Mouse (Mus musculus): ENCODE measurements around the gene Papolb. TPM values are rescaled to one million over a fixed set of nuclear protein-coding genes. Genes with fewer than 3 reads are reported as not detected.

Papolb gene
- polyA plus RNA-seq (2017; shearing (Covaris generic)) = under 1 TPM in 1 of 2 experiments, not detected in 1; 0.13 TPM

DNA sequence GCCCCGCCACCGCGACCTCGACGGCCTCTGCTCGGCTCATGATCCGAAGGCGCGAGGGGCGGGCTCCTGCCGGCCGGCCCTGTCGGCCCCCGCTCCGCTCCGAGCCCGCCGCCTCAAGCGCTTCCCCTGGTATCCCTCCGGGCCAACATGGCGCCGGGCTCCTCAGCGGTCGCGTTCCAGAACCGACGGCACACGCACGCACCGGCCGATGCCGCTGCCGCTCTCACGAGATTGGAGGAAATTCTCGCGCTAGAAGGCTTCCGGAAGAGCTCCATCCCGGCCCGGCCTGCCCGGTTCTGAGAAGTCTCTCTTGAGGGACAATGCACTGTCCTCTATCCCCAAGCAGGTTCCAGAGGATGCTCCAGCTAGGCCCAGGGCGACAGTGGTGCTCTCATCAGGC, at the start of gene Papolb:
Papolb (minus strand) TSS at position 162 of the 400 bp plus-strand sequence.

DNA sequence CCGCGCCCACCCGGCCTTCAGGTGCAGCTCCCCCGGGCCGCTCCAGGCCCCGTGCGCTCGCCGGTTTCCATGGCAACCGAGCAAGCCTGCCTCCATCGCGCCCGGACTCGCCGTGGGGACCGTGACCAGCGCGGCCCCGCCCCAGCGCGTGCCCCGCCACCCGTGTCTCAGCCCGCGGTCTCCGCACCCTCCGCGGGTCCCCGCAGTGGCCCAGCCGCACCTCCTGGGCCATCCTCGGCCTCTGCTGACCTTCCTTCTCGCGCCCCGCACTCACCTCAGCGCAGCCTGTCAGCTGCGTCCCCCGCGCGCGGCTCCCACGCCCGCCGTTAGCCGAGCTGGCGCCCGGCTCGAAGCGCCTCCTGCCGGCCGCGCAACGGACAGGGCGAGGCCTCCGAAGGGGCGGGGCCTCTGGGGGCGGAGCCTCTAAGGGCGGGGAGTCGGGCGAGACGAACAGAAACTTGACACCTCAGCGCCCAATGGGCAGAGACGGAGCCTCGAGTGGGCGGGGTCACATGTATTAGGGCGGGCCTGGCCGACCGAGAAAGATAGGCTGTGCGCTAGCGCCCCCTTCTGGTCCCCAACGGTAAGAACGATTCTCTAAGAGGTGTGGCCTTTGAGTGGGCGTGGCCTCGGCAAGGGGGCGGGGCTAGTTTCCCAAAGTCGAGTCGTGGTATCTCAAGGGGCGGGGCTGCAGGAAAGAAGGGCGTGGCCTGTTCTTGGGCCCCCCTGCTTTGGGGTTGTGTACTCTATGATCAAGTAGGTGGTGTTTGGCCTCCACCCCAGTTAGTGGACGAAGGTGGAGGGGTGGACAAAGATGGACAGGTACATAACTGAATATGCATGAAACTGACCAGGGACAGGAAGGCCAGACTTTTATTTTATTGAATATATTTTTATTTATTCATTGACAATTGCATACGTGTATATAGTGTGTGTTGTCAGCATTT, 21.1 kb upstream of the Papolb start, which contains the start of gene Radil:
Radil (minus strand) TSS at position 393 of the 947 bp plus-strand sequence.

Other genes with a start within 250 kb of the Papolb start
- gene Foxk1, start 128.6 kb downstream of the Papolb start, polyA plus RNA-seq (2017; shearing (Covaris generic)) = 10 to 100 TPM; 12.8 to 17.1 TPM
- gene Ap5z1, start 66.1 kb downstream of the Papolb start, polyA plus RNA-seq (2017; shearing (Covaris generic)) = 10 to 100 TPM; 33.6 to 36.2 TPM
- gene Radil, start 21.0 kb upstream of the Papolb start, polyA plus RNA-seq (2017; shearing (Covaris generic)) = under 1 TPM; 0.31 to 0.40 TPM
- gene Mmd2, start 78.7 kb upstream of the Papolb start, polyA plus RNA-seq (2017; shearing (Covaris generic)) = under 1 TPM in 1 of 2 experiments, not detected in 1; 0.24 TPM
- gene Wipi2, start 97.6 kb upstream of the Papolb start, polyA plus RNA-seq (2017; shearing (Covaris generic)) = 10 to 100 TPM; 40.1 to 47.2 TPM
- gene Slc29a4, start 162.4 kb upstream of the Papolb start, polyA plus RNA-seq (2017; shearing (Covaris generic)) = 1 to 10 TPM; 1.6 to 2.2 TPM

All from inflammation-experienced regulatory T-cells (primary cell).